Mouse (Mus musculus): Measurements from ENCODE around the gene Gbp2b. TPM values are rescaled to one million over a fixed set of nuclear protein-coding genes. Genes with fewer than 3 reads are reported as not detected.
"Not testable (repeated sequence)": the region's sequence is repeated elsewhere in the genome, so short reads cannot be mapped to it uniquely, and the experiment has no call there.

Gbp2b gene
- total RNA-seq, 2 experiments from 2014 or later: 0.10 to 0.12 TPM

DNA sequence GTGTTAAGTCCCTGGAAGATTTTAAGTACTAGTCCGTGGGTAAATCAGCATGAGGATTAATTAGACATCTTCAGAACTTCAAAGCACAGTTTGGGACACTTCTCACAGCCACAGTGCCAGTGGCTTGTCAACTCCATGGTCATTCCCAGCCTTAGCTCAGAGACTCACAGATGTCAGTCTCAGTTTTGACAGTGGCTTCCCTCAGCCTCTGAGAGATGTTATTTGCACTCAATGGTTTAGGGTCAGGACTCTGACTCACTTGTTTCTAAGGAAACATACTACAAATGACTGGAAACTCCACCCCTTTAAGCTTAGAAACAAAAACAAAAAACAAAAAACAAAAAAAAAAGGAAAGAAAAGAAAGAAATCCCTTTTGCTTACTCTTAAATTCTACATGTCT, 25.0 kb downstream of the Gbp2b start:
- DNase-seq: no peak
- intact Hi-C loops (cut with DNase I): loop anchor here (2.0 kb wide), 1 partner anchor 59 kb away; the partner anchor contains the start of gene Gbp3

GRCm38 (mm10) chr3:142620111-142620955, 25.7 kb downstream of the Gbp2b start, which contains the start of gene Gbp2:
Gbp2 (plus strand) TSS chr3:142620602.
- intact Hi-C loops (cut with DNase I): no loop called here
- DNase-seq: peak; percentile 19 to 28

DNA sequence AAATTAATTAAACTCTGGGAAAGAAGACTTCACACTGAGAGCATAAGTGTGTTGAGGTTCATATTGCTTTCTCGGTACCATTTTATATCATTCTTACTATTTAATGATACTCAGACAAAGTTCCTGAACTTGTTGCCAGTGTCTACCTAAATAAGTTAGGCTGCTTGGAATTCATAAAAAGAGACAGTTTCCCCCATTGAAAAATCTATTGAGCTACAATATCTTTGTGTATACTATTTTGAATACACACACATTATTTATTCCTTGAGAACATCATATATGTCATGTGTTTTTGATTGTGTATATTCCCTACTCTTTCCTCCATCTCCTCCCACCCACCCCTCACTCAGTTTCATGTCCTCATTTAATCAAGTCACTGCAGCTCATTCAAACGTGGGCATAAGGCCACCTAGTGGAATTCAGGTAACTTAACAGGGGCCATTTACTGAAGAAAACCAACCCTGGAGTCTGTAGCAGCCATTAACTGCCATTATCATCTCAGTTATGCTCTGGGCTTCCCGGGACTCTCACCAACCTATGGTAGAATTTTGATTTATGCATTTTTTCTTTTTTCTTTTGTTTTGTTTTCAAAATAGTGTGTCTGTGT, 26.4 kb downstream of the Gbp2b start:
- peak in 1 of 2 experiments; percentile 4 for DNase-seq

GRCm38 (mm10) chr3:142630385-142630784, 35.7 kb downstream of the Gbp2b start:
- DNase-seq: no peak
- intact Hi-C loops (cut with DNase I): no loop called here

More for the DNA sequence above, 26.4 kb downstream of the Gbp2b start:
- intact Hi-C loops (cut with DNase I): loop anchor here (1.0 kb wide), 1 partner anchor 128 kb away; the partner anchor contains the start of gene Gbp5

DNA sequence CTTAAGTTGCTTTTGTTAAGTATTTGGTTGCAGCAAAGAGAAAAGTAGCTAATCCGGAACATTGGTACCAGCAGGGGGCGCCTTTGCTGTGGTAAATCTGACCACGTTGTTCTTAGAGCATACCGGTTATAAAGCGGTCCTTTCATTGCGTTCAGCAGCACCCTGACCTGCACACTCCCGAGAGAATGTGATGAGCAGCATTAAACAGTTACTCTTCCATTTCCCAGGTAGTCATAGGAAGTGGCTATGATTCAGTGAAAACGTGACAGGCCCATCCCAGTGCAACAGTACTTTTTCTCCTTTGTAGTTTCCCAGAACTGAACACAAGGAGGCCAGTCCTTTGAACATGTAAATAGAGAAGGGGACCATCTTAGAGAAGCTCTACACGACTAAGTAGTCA, 45.6 kb downstream of the Gbp2b start:
- intact Hi-C loops (cut with DNase I): no loop called here
- DNase-seq: peak; percentile 64 to 78

DNA sequence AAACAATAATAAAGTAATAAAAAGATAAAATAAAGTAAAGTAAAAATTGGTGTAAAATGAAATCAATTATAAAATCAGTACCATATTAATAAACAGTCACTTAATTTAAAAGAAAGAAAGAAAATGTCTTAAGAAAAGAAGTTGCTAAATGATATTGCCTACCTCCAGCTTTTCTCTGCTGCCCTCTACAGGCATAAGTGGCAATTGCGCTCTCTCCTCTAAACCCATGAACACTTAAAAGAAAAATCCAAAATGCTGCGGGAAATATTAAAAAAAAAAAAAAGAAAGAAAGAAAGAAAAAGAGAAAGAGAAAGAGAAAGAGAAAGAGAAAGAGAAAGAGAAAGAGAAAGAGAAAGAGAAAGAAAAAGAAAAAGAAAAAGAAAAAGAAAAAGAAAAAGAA, 51.3 kb downstream of the Gbp2b start:
- intact Hi-C loops (cut with DNase I): loop anchor here (1.0 kb wide), 1 partner anchor 156 kb away; no protein-coding TSS in a partner anchor

GRCm38 (mm10) chr3:142647836-142648235, 53.2 kb downstream of the Gbp2b start:
- DNase-seq; intact Hi-C loops (cut with DNase I): not testable (repeated sequence)

More for the DNA sequence above, 51.3 kb downstream of the Gbp2b start:
- peak; percentile 70 to 79 for DNase-seq

GRCm38 (mm10) chr3:142650205-142650604, 55.6 kb downstream of the Gbp2b start:
- intact Hi-C loops (cut with DNase I): no loop called here

DNA sequence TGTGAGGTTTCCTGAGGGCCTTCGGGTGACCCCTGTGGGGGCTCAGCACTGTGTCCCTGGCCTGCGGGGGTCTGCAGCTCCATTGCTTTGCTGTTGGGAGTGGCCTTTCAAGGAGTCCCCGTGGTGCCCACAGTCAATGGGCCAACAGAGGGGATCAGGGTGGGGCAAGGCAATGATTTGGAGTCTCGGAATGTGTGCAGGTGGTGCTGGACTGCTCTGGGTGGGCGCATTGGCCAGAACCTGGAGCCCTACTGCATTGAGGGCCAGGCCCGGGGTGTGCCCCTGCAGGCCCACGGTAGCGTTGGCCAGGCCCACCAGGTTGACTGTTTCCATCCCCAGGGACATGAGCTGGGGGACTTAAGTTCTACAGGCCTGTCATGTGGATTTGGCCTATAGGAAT, 70.1 kb downstream of the Gbp2b start:
- DNase-seq: no peak
- intact Hi-C loops (cut with DNase I): no loop called here

More at GRCm38 (mm10) chr3:142650205-142650604, 55.6 kb downstream of the Gbp2b start:
- no peak for DNase-seq

Small RNA genes within 50 kb of the gene (microRNA-seq; reads per million reads assigned to microRNA genes)
- 0 reads per million in 2 experiments for gene Mir6381

Other genes with a start within 250 kb of the Gbp2b start
- gene Pdlim5, start 199.2 kb upstream of the Gbp2b start, total RNA-seq (2021): 100 to 1,000 TPM; 678 to 728 TPM
- 1 to 10 TPM; 6.8 to 9.3 TPM for gene Gbp5, start 100.9 kb upstream of the Gbp2b start, total RNA-seq (2021)
- gene Gbp7, start 64.5 kb upstream of the Gbp2b start, total RNA-seq (2021): 10 to 100 TPM in 1 of 2 experiments, 1 to 10 TPM in 1; 9.6 to 10.5 TPM
- 10 to 100 TPM; 10.5 to 13.3 TPM for gene Gbp3, start 34.8 kb upstream of the Gbp2b start, total RNA-seq (2021)
- gene Gbp2, start 25.8 kb downstream of the Gbp2b start, total RNA-seq (2021): 1 to 10 TPM; 8.8 to 9.8 TPM
- gene Kyat3, start 106.2 kb downstream of the Gbp2b start, total RNA-seq (2021): 1 to 10 TPM; 5.4 to 8.2 TPM
- 10 to 100 TPM; 20.4 to 21.7 TPM for gene Gtf2b, start 170.2 kb downstream of the Gbp2b start, total RNA-seq (2021)